Comparison of ENCODE assay signal across 8 mouse cellular contexts in the genomic region with DNA sequence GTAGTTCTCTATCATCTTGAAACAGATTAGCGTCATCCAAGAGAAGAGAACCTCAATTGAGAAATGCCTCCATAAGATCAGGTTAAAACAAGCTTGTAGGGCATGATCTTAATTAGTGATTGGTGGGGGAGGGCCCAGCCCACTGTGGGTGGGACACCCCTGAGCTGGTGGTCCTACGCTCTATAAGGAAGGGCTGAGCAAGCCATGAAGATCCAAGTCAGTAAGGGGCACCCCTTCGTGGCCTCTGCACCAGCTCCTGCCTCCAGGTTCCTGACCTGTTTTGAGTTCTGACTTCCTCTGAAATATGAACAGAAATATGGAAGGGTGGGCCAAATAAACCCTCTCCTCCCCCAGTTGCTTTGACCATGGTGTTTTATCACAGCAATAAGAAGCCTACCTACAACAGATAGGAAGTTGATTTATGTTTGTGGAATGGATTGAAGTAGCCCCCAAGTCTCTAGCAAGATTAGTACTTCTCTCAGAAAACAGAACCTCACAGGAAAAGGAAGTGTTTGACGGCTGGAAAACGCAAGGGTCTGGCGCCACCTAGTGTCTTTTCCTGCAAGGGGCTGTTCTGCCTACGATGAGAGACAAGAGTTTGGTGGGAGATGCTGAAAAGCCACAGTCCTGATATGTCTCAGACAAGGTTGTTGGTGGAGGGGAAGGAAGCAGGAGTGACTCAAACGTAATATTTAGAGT.
A peak's percentile ranks its signal among the peaks of the same experiment; 100 is the strongest.
DNase-seq lines count a peak whose midpoint lies in the region; ATAC-seq and TF ChIP-seq lines count a peak whose summit lies in the region.

No protein-coding gene starts in this region.

- WGBS in forebrain, embryonic 15.5 days: 23% methylated on average over 8 of the region's 8 CpGs
- 21% methylated on average over 8 of the region's 8 CpGs for WGBS in lung, embryonic 16.5 days

- H3K27me3 ChIP-seq in forebrain, embryonic 15.5 days: no peaks in the 10 kb centered on the region
- H3K27me3 ChIP-seq in lung, embryonic 16.5 days (ENCODE audit: control insufficient read depth, insufficient read depth, low read depth, low read length): no peaks in the 10 kb centered on the region

- peak; percentile 71 for DNase-seq in MEL-GATA-1-ER (ENCODE audit: extremely low read depth, low read depth)
- DNase-seq in cerebellum, adult 11 months: peak; percentile 61
- peak; percentile 83 to 92 for DNase-seq in layer of hippocampus, adult 2 months (ENCODE audit: low spot score in 2 of 2)
- peak; percentile 57 for DNase-seq in ovary, adult 18-20 months (ENCODE audit: low spot score)
- DNase-seq in thymus, postnatal 0 days (ENCODE audit: low spot score): peak; percentile 88

- ATAC-seq in forebrain, embryonic 15.5 days (replicated peaks): peak; percentile 69
- peak; percentile 54 to 81 for ATAC-seq in hematopoietic stem cell, adult 5-6 weeks (replicated peaks in 1 of 2; ENCODE audit: insufficient read depth in 1 of 2, low FRiP score in 2 of 2, low TSS enrichment in 1 of 2, low read depth in 1 of 2, poor library complexity in 2 of 2, severe bottlenecking in 2 of 2)
- peak; percentile 39 for ATAC-seq in lung, embryonic 16.5 days (ENCODE audit: low read depth)

- peaks cover 14% of the 10 kb centered on the region for H3K4me1 ChIP-seq in forebrain, embryonic 15.5 days
- peaks cover 30% of the 10 kb centered on the region for H3K4me1 ChIP-seq in lung, embryonic 16.5 days (replicated peaks; ENCODE audit: control insufficient read depth, insufficient read depth, low read length)

- H3K9ac ChIP-seq in forebrain, embryonic 15.5 days (replicated peaks): no peak overlapping the region
- no peak overlapping the region for H3K9ac ChIP-seq in lung, embryonic 16.5 days (ENCODE audit: low read length)

- H3K27ac ChIP-seq in forebrain, embryonic 15.5 days (replicated peaks): no peak overlapping the region
- no peak overlapping the region for H3K27ac ChIP-seq in layer of hippocampus, adult 2 months
- H3K27ac ChIP-seq in lung, embryonic 16.5 days (ENCODE audit: low read length): no peak overlapping the region

- H3K4me3 ChIP-seq in forebrain, embryonic 15.5 days: no peak overlapping the region
- H3K4me3 ChIP-seq in layer of hippocampus, adult 2 months: no peak overlapping the region
- H3K4me3 ChIP-seq in lung, embryonic 16.5 days (ENCODE audit: low read length): no peak overlapping the region

- peak; percentile 94 for TF ChIP-seq CTCF in layer of hippocampus, adult 2 months (conservative IDR thresholded peaks at IDR 0.05)

- no peaks in the 10 kb centered on the region for H3K9me3 ChIP-seq in forebrain, embryonic 15.5 days
- no peaks in the 10 kb centered on the region for H3K9me3 ChIP-seq in lung, embryonic 16.5 days (ENCODE audit: control insufficient read depth, low read length)

- H3K4me2 ChIP-seq in forebrain, embryonic 15.5 days (replicated peaks): no peak overlapping the region
- H3K4me2 ChIP-seq in lung, embryonic 16.5 days (ENCODE audit: low read depth, low read length): no peak overlapping the region

- no peaks in the 10 kb centered on the region for H3K36me3 ChIP-seq in forebrain, embryonic 15.5 days
- H3K36me3 ChIP-seq in lung, embryonic 16.5 days (ENCODE audit: control insufficient read depth, insufficient read depth, low read length): no peaks in the 10 kb centered on the region
